Mouse (Mus musculus) neural tube, embryonic 12.5 days (tissue): Measurements from ENCODE around the gene Patl2. TPM values are rescaled to one million over a fixed set of nuclear protein-coding genes. Genes with fewer than 3 reads are reported as not detected.

Experiments
- ATAC-seq: fragments of 200-750 bp; cut with Nextera tagmentation; 2 replicates; pipeline ENCODE4 v1.8.0; 2017; ENCODE audit warnings: low read depth, mild to moderate bottlenecking, moderate TSS enrichment, moderate library complexity; ENCODE audit not compliant: low FRiP score
- H3K27ac ChIP-seq: fragments of 300-500 bp; sonication (generic); 2 replicates; pipeline ENCODE4 v1.5.1; 2016
- H3K27me3 ChIP-seq: fragments of 300-500 bp; sonication (generic); replicated peaks from 2 replicates; pipeline ENCODE4 v1.6.1; 2016; ENCODE audit warnings: mild to moderate bottlenecking
- H3K36me3 ChIP-seq: fragments of 300-500 bp; sonication (generic); 2 replicates; pipeline ENCODE4 v1.6.1; 2016; ENCODE audit warnings: mild to moderate bottlenecking
- H3K4me1 ChIP-seq: fragments of 300-500 bp; sonication (generic); 2 replicates; pipeline ENCODE4 v1.6.1; 2016
- H3K4me2 ChIP-seq: fragments of 300-500 bp; sonication (generic); replicated peaks from 2 replicates; pipeline ENCODE4 v1.6.1; 2016; ENCODE audit warnings: mild to moderate bottlenecking
- H3K4me3 ChIP-seq: fragments of 300-500 bp; sonication (generic); 2 replicates; pipeline ENCODE4 v1.5.1; 2016
- H3K9ac ChIP-seq: fragments of 300-500 bp; sonication (generic); 2 replicates; pipeline ENCODE4 v1.6.1; 2016; ENCODE audit warnings: mild to moderate bottlenecking
- H3K9me3 ChIP-seq: fragments of 300-500 bp; sonication (generic); 2 replicates; pipeline ENCODE4 v1.6.1; 2016; ENCODE audit warnings: mild to moderate bottlenecking
- WGBS: fragments of 180-500 bp; shearing (Covaris S2); methylation state at CpG from one replicate; pipeline ENCODE4 v1.1.7; 2016; 5-methylcytosine and 5-hydroxymethylcytosine counted together
- polyA plus RNA-seq: library from polyadenylated mRNA; unstranded; fragments of >200 nt; fragmentation: Nextera tagmentation; extraction: Ambion mirVana; gene quantifications from 2 replicates; pipeline ENCODE4 v1.2.1, GENCODE M21; 2016

Gene Patl2
- polyA plus RNA-seq, 1 experiment from 2014 or later, result not detected

DNA sequence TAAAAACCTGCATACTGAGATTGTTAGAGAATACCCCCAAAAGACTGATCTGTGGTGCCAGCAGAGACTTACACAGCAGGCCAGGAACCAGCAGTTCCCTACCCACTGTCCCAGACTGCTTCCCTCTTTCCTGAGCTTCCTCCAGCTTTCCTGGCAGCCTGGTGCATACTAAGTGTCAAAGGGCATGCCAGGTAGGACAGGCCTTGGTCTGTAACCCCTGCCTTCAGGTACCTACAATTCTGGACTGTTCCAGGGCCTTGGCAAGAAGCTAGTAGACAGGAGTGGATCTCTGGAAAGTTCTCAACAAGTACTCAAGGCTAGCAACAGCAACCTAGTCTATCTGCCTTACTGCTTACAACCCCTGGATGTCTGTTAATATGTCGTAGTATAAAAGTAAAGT lies 34.8 kb downstream of the Patl2 start:
- Histone ChIP-seq H3K9ac (no peak overlapping the region), H3K4me1 (peaks cover 7% of the 10 kb centered on the region; the same call in 1 of the 2 replicates), H3K36me3 (0 out of 2 replicates have a peak, but pooled peaks cover 3% of the 10 kb centered on the region), H3K9me3 (no peaks in the 10 kb centered on the region), H3K4me2 (no peak overlapping the region), H3K27me3 (no peaks in the 10 kb centered on the region), H3K4me3 (no peak overlapping the region), H3K27ac (no peak overlapping the region)
- no peak for ATAC-seq
- 88% methylated on average over 1 of the region's 1 CpGs for WGBS

DNA sequence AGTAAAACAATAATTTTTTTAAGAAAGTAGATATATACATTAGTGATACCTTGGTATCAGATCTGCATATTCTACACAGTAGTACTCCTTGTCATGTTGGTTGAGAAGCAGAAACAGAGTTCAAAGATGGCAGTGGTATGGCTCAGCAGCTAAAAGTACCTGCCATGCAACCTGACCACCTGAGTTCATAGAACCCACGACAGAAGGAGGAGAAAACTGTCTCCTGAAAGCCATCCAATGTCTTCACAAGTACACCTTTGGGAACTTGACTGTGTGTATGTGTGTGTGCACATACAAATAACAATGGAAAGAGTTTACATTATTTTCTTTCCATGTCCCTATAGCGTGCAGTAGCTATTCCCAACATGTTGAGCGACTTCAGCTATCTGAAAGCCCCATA lies 36.3 kb downstream of the Patl2 start:
- no peak overlapping the region for H3K27ac ChIP-seq
- no peak overlapping the region for H3K4me2 ChIP-seq
- no peaks in the 10 kb centered on the region for H3K9me3 ChIP-seq
- WGBS, result 84% methylated on average over 3 of the region's 3 CpGs
- no peak overlapping the region for H3K4me3 ChIP-seq
- H3K4me1 ChIP-seq, result peaks cover 7% of the 10 kb centered on the region; the same call in 1 of the 2 replicates
- no peak for ATAC-seq
- H3K9ac ChIP-seq, result no peak overlapping the region
- no peaks in the 10 kb centered on the region for H3K27me3 ChIP-seq
- H3K36me3 ChIP-seq, result no peaks in the 10 kb centered on the region

DNA sequence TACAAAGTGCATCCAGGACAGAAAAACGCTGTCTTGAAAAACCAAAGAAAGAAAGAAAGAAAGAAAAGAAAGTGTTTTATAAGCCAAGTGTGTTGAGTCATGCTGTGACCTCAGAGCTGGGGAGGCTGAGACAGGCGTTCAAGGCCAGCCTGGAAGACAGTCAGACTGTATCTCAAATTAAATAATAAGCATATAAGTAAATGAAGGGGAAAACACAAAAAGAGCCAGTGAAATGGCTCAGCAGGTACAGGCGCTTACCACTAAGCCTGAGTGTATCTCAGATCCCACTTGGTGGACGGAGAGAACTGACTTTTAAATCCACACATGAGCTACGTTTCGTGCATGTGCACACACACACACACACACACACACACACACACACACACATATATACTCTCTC lies 36.7 kb downstream of the Patl2 start:
- 92% methylated on average over 6 of the region's 6 CpGs for WGBS
- Histone ChIP-seq H3K27me3 (no peaks in the 10 kb centered on the region), H3K27ac (no peak overlapping the region), H3K4me1 (peaks cover 7% of the 10 kb centered on the region; the same call in 1 of the 2 replicates), H3K36me3 (no peaks in the 10 kb centered on the region), H3K4me2 (no peak overlapping the region), H3K4me3 (no peak overlapping the region), H3K9me3 (no peaks in the 10 kb centered on the region), H3K9ac (no peak overlapping the region)
- no peak for ATAC-seq

DNA sequence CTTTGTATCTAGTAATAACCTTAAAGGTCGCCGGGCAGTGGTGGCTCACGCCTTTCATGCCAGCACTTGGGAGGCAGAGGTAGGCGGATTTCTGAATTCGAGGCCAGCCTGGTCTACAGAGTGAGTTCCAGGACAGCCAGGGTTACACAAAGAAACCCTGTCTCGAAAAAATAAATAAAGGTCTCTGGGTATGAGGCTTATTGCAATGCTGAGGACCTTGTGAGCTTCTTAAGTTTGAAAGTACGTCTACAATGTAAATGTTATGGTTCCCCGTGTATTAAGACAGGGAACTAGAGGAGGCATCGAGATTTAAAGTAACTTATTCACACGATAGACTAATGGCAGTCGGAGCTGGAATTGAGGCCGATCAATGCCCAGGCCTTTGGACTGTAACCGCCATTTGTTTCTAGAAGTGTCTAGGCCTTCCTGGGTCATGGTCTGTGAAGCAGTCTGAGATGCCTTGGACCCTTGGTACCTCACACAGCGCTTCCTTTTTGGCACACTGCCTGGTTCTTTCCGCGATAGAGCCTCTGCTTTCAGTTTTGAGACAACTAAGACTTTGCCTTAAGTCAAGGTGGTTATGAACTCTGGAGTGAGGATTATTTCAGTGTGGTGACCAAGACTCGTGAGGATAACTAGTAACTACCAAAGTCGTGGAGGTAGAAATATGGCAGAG lies 37.6 kb downstream of the Patl2 start:
- Histone ChIP-seq H3K9ac (peak overlapping the region; percentile 70), H3K36me3 (no peaks in the 10 kb centered on the region), H3K27ac (no peak overlapping the region), H3K27me3 (no peaks in the 10 kb centered on the region), H3K9me3 (no peaks in the 10 kb centered on the region), H3K4me3 (peak overlapping the region; percentile 63), H3K4me2 (peak overlapping the region; percentile 80), H3K4me1 (peaks cover 7% of the 10 kb centered on the region; the same call in 1 of the 2 replicates)
- 37% methylated on average over 18 of the region's 18 CpGs for WGBS
- peak; percentile 27; the same call in 1 of the 2 replicates for ATAC-seq

DNA sequence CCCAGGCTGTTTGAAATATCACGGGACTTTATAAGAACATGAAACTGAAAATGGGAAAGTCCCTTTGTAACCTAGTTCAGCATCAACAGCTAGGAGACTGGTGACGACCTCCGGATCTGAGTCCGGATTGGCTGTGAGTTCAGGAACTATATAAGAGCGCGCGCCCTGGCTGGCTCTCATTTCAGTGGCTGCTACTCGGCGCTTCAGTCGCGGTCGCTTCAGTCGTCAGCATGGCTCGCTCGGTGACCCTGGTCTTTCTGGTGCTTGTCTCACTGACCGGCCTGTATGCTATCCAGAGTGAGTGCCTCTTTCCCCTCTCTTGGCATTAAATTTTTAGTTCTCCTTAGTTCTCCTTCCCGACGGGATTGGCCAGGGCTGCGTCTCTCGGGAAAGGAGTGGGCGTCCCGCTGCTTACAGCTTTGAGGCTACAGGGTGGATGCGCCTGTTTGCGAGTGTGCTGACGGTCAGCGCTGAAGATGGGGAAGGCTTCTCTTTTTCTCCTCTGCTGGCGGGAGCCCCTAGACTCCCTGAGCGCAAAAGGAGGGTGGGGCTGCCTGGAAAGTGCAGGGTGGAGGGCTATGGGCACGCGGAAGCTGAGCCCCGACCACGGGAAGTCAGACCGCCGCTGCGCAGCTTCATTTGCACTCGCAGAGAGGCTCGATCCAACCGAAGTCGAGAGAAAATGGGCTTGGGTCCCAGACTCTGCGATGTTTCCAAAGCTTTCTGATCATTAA lies 38.3 kb downstream of the Patl2 start, which contains the start of gene B2m:
TSS of gene B2m (plus strand) at position 179 of the 734 bp plus-strand sequence.
- H3K36me3 ChIP-seq, result no peaks in the 10 kb centered on the region
- H3K9me3 ChIP-seq, result no peaks in the 10 kb centered on the region
- peak within 1 kb of the TSS; percentile 26; the same call in 1 of the 2 replicates for H3K27ac ChIP-seq
- H3K9ac ChIP-seq, result peak within 1 kb of the TSS; percentile 70
- peak; percentile 98 for ATAC-seq
- peak within 1 kb of the TSS; percentile 63 for H3K4me3 ChIP-seq
- peaks cover 7% of the 10 kb centered on the region; the same call in 1 of the 2 replicates for H3K4me1 ChIP-seq
- WGBS, result under 1% methylated on average over 40 of the region's 40 CpGs
- H3K4me2 ChIP-seq, result peak within 1 kb of the TSS; percentile 80
- H3K27me3 ChIP-seq, result no peaks in the 10 kb centered on the region

DNA sequence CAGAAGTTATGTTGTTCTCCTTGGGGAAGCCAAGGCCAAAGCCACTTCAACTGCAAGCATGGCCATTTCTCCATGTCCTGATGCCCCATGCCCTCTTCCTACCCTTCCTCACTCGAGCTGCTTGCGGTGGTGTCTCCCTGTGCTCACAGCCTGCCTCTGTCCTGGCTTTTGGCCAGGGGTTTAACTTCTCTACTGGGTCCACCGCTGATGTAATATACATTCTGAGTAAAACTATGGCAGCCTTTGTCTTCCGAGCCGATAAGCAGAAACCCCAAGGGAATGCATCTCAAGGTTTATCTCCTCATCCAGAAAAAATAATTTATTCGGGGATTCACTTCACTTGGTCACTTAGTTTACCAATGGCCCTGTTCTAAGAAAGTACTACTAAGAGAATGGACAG lies 39.3 kb downstream of the Patl2 start:
- Histone ChIP-seq H3K9me3 (no peaks in the 10 kb centered on the region), H3K27ac (no peak overlapping the region), H3K4me1 (peaks cover 7% of the 10 kb centered on the region; the same call in 1 of the 2 replicates), H3K4me3 (no peak overlapping the region), H3K27me3 (no peaks in the 10 kb centered on the region), H3K36me3 (no peaks in the 10 kb centered on the region), H3K9ac (no peak overlapping the region), H3K4me2 (no peak overlapping the region)
- no peak for ATAC-seq
- 78% methylated on average over 6 of the region's 6 CpGs for WGBS

DNA sequence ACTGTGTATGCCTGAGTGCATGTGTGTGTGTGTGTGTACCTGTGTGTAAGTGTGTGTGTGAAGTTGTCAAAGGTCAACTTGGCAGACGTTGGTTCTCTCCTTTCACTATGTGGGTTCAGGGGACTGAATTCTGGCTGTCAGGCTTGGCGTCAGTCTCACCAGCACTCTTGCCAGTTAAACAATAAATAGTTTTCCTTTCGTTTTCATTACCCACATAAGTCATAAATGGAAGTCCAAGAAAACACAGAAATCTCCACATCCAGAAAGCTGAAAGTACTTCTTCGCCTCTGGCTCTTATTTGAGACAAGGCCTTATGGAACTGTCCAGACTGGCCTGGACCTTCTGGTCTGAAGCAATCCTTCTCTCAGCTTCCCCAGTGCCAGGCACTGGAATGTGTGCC lies 40.2 kb downstream of the Patl2 start:
- H3K4me3 ChIP-seq, result no peak overlapping the region
- WGBS, result 74% methylated on average over 4 of the region's 4 CpGs

DNA sequence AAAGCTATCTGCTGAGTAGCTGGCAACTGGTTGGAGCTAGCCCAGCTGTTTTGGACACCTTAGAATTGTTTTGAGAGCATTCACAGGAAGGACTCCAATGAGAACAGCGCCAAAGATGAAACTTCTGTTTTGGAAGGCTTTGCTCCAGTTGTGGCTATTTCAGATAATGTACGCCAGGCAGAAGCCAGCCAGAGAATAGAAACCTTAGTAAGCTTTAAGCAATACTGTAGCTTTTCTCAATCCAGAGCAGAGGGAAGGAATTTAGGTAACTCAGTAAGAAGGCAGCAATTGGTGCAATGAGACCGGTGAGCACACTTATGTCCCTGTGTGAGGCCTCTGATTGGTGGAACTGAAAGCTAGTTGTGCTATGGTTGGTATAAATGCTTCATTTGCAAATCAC lies 42.9 kb downstream of the Patl2 start:
- Histone ChIP-seq H3K9ac (no peak overlapping the region), H3K36me3 (no peaks in the 10 kb centered on the region), H3K4me2 (no peak overlapping the region), H3K27ac (no peak overlapping the region), H3K27me3 (no peaks in the 10 kb centered on the region), H3K9me3 (no peaks in the 10 kb centered on the region), H3K4me3 (no peak overlapping the region), H3K4me1 (0 out of 2 replicates have a peak, but pooled peaks cover 3% of the 10 kb centered on the region)
- no peak for ATAC-seq
- 93% methylated on average over 3 of the region's 3 CpGs for WGBS

More for the DNA sequence above, 40.2 kb downstream of the Patl2 start:
- Histone ChIP-seq H3K4me2 (no peak overlapping the region), H3K27ac (no peak overlapping the region), H3K4me1 (peaks cover 7% of the 10 kb centered on the region; the same call in 1 of the 2 replicates), H3K9ac (no peak overlapping the region), H3K36me3 (no peaks in the 10 kb centered on the region), H3K27me3 (no peaks in the 10 kb centered on the region), H3K9me3 (no peaks in the 10 kb centered on the region)
- ATAC-seq, result no peak

DNA sequence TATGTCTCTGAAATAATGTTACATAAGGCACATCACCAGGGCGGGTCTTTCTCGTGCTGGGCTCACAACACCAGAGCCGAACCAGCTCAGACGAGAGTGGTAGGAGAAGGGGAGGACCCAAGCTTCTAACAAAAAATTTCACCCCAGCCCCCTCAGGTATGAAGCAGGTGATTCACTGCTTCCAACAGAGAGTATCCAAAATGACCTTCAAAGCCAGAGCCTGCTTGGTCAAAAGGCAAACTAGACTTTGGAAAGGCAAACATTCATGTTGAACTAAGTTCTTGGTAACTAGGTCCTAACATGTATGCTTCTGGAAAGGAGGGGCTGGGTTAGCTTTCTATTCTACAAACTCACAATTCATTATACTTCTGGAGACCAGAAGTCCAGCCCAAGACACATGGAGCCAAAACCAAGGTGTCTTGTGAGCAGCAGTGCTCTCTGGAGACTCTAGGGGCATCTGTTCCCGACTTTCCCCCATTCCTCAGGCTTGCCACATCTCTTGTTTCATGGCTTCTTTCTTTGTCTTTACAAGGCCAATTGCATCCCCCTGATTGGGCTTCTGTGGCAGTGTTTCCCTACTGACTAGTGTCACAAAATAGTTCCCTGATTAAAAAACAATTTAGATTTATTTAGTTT lies 44.5 kb downstream of the Patl2 start:
- H3K9me3 ChIP-seq, result no peaks in the 10 kb centered on the region
- WGBS, result 74% methylated on average over 5 of the region's 5 CpGs
- ATAC-seq, result no peak
- no peak overlapping the region for H3K4me3 ChIP-seq
- no peaks in the 10 kb centered on the region for H3K4me1 ChIP-seq
- no peak overlapping the region for H3K4me2 ChIP-seq
- H3K27ac ChIP-seq, result no peak overlapping the region
- no peak overlapping the region for H3K9ac ChIP-seq
- no peaks in the 10 kb centered on the region for H3K27me3 ChIP-seq
- H3K36me3 ChIP-seq, result no peaks in the 10 kb centered on the region

DNA sequence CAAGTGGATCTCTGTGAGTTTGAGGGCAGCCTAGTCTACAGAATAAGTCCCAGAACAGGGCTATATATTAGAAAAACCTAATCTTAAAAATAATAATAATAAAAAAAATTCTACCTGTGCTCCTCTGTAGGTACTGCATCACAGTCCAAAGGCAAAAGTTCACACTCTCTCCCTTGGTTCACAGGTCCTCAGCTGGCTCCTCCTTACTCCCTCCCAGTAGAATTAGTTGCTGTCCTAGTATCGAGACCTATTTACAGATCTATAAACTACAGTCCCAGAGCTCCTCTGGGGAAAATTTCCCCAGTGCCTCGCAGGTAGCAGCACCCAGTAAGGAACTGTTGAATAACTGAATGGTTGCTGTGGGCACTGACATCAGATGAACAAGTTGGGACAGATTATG lies 45.2 kb downstream of the Patl2 start:
- Histone ChIP-seq H3K4me1 (no peaks in the 10 kb centered on the region), H3K9me3 (no peaks in the 10 kb centered on the region), H3K4me3 (no peak overlapping the region), H3K4me2 (no peak overlapping the region), H3K36me3 (no peaks in the 10 kb centered on the region), H3K27ac (no peak overlapping the region), H3K9ac (no peak overlapping the region), H3K27me3 (no peaks in the 10 kb centered on the region)
- WGBS, result 82% methylated on average over 2 of the region's 2 CpGs
- ATAC-seq, result no peak

DNA sequence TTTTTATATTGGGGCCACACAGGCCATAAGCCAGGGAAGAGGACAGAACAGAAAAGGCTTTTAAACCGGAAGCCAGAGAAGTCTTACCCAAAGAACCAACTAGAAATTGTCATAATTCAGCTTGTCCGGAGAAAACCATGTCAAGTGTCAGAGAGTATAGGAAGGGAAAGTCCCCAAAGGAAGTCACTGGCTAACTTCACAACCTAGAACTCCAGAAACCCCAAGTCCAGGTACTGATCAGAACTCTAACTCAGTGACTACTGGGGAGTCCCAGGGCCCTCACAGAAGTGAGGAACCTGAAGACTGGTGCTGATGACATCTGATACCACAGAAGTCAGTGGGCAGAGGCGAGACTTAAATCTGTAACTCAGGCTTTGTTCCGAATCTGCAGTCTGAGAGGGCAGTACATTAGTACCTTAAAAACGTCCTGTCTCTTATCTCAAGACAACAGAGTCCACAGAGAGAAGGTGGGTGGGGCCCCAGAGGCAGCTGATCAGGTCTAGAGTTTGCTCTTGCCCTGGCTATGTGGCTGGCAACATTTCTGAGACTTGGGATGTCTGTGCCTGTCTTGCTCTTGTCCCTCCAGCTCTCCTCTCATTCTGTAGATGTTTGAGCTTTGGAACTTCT lies 48.0 kb downstream of the Patl2 start:
- no peaks in the 10 kb centered on the region for H3K27me3 ChIP-seq
- no peak overlapping the region for H3K4me3 ChIP-seq
- no peak for ATAC-seq
- H3K36me3 ChIP-seq, result no peaks in the 10 kb centered on the region
- no peaks in the 10 kb centered on the region for H3K4me1 ChIP-seq
- 72% methylated on average over 5 of the region's 5 CpGs for WGBS
- no peaks in the 10 kb centered on the region for H3K9me3 ChIP-seq
- no peak overlapping the region for H3K27ac ChIP-seq
- H3K4me2 ChIP-seq, result no peak overlapping the region
- no peak overlapping the region for H3K9ac ChIP-seq

DNA sequence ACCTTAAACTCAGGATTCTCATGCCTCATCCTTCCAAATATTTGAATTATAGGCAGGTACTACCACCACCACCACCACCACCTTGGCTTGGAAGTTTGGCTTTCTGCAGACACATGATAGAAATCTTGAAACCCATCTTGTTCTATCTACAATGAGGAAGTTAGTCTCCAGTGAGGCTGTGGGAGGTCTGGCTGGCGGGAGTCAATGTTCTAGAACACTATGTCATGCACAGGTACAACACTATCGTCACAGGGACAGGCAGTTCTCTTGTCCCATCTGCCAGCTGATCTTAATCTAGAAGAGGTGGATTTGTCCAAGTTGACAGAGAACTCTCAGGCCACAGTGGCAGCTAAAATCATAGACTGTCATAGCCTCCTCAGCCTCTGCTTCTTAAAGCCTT lies 53.4 kb downstream of the Patl2 start:
- no peaks in the 10 kb centered on the region for H3K27me3 ChIP-seq
- no peak overlapping the region for H3K27ac ChIP-seq
- WGBS, result 92% methylated on average over 2 of the region's 2 CpGs
- H3K4me3 ChIP-seq, result no peak overlapping the region
- ATAC-seq, result no peak
- H3K4me1 ChIP-seq, result no peaks in the 10 kb centered on the region
- H3K36me3 ChIP-seq, result no peaks in the 10 kb centered on the region
- H3K9ac ChIP-seq, result no peak overlapping the region
- no peaks in the 10 kb centered on the region for H3K9me3 ChIP-seq
- H3K4me2 ChIP-seq, result no peak overlapping the region
